Mouse (Mus musculus) lung, adult 2 months (tissue): ENCODE measurements around the gene Magi1. TPM values are rescaled to one million over a fixed set of nuclear protein-coding genes. Genes with fewer than 3 reads are reported as not detected.

Experiments
- DNase-seq: peaks from one replicate; pipeline ENCODE4 v3.0.0; 2022
- H3K4me1 ChIP-seq: fragments of 200-500 bp; 2 replicates; pipeline ENCODE4 v1.6.1; 2011; ENCODE audit warnings: low read length; ENCODE audit not compliant: control insufficient read depth, insufficient read depth
- H3K4me3 ChIP-seq: fragments of 200-500 bp; replicated peaks from 2 replicates; pipeline ENCODE3; 2011; ENCODE audit warnings: low read depth, mild to moderate bottlenecking, control low read depth, low read length; ENCODE audit errors: extremely low read depth
- CTCF ChIP-seq: fragments of 200-500 bp; IDR thresholded peaks from 2 replicates; pipeline ENCODE4 v1.5.1; 2011; ENCODE audit warnings: mild to moderate bottlenecking, low read length, control low read depth; ENCODE audit not compliant: insufficient read depth
- POLR2A ChIP-seq: fragments of 200-500 bp; IDR thresholded peaks from 2 replicates; pipeline ENCODE4 v1.6.1; 2011; ENCODE audit warnings: low read depth, mild to moderate bottlenecking, control low read depth, low read length, borderline replicate concordance; ENCODE audit errors: extremely low read depth
- WGBS: fragments of 180-500 bp; shearing (Covaris S2); methylation state at CpG from one replicate; pipeline ENCODE4 v1.1.7; 2018; 5-methylcytosine and 5-hydroxymethylcytosine counted together
- polyA plus RNA-seq: library from polyadenylated mRNA; depleted of rRNA; stranded (reverse); fragments of >200 nt; gene quantifications from 2 replicates; pipeline ENCODE4 v1.2.3, GENCODE M21; 2012

Magi1 gene
- polyA plus RNA-seq, 1 experiment = 12.3 TPM

GRCm38 (mm10) chr6:93727630-93728178 is 556.0 kb downstream of the Magi1 start:
- Histone ChIP-seq H3K4me1 (peaks cover 2% of the 10 kb centered on the region; the same call in 1 of the 2 replicates), H3K4me3 (no peak overlapping the region)
- no peak for TF ChIP-seq POLR2A
- DNase-seq = peak; percentile 28
- WGBS = 45% methylated on average over 15 of the region's 15 CpGs

GRCm38 (mm10) chr6:93726829-93727455 is 556.8 kb downstream of the Magi1 start:
- TF ChIP-seq CTCF (peak; percentile 53; the same call in 1 of the 2 replicates), POLR2A (no peak)
- peaks cover 2% of the 10 kb centered on the region; the same call in 1 of the 2 replicates for H3K4me1 ChIP-seq
- H3K4me3 ChIP-seq = no peak overlapping the region
- 44% methylated on average over 7 of the region's 7 CpGs for WGBS
- no peak for DNase-seq

GRCm38 (mm10) chr6:93726121-93726520 is 557.6 kb downstream of the Magi1 start:
- TF ChIP-seq CTCF (no peak), POLR2A (no peak)
- Histone ChIP-seq H3K4me3 (no peak overlapping the region), H3K4me1 (peaks cover 2% of the 10 kb centered on the region; the same call in 1 of the 2 replicates)
- DNase-seq = no peak
- 93% methylated on average over 10 of the region's 10 CpGs for WGBS

GRCm38 (mm10) chr6:93724749-93725148 is 559.0 kb downstream of the Magi1 start:
- no peak for DNase-seq
- TF ChIP-seq POLR2A = no peak
- no peak for TF ChIP-seq CTCF
- Histone ChIP-seq H3K4me3 (no peak overlapping the region), H3K4me1 (peaks cover 2% of the 10 kb centered on the region; the same call in 1 of the 2 replicates)
- 81% methylated on average over 7 of the region's 7 CpGs for WGBS

GRCm38 (mm10) chr6:93723226-93723625 is 560.5 kb downstream of the Magi1 start:
- DNase-seq = no peak
- WGBS = 62% methylated on average over 2 of the region's 2 CpGs
- TF ChIP-seq POLR2A (no peak), CTCF (no peak)
- Histone ChIP-seq H3K4me3 (no peak overlapping the region), H3K4me1 (peaks cover 2% of the 10 kb centered on the region; the same call in 1 of the 2 replicates)

- H3K4me3 ChIP-seq = no peak overlapping the region
- no peak for DNase-seq
- 60% methylated on average over 4 of the region's 4 CpGs for WGBS
- TF ChIP-seq CTCF (no peak), POLR2A (no peak)
- no peaks in the 10 kb centered on the region for H3K4me1 ChIP-seq
These were observed 564.2 kb downstream of the Magi1 start for GRCm38 (mm10) chr6:93719532-93719931.

GRCm38 (mm10) chr6:93718385-93718784 is 565.3 kb downstream of the Magi1 start:
- TF ChIP-seq POLR2A (no peak), CTCF (no peak)
- Histone ChIP-seq H3K4me3 (no peak overlapping the region), H3K4me1 (no peaks in the 10 kb centered on the region)
- no peak for DNase-seq
- WGBS = 32% methylated on average over 5 of the region's 5 CpGs

GRCm38 (mm10) chr6:93717826-93718375 is 565.8 kb downstream of the Magi1 start:
- WGBS = 44% methylated on average over 7 of the region's 7 CpGs
- no peak for TF ChIP-seq POLR2A
- no peak for TF ChIP-seq CTCF
- Histone ChIP-seq H3K4me1 (no peaks in the 10 kb centered on the region), H3K4me3 (no peak overlapping the region)
- DNase-seq = no peak

- no peak for TF ChIP-seq POLR2A
- no peak for TF ChIP-seq CTCF
- DNase-seq = no peak
- Histone ChIP-seq H3K4me1 (no peaks in the 10 kb centered on the region), H3K4me3 (no peak overlapping the region)
- WGBS = 19% methylated on average over 24 of the region's 24 CpGs
These were observed 566.8 kb downstream of the Magi1 start for GRCm38 (mm10) chr6:93716686-93717625.
